Mouse (Mus musculus): ENCODE results near the gene Pusl1. TPM values are rescaled to one million over a fixed set of nuclear protein-coding genes. Genes with fewer than 3 reads are reported as not detected.

The Pusl1 gene
- polyA plus RNA-seq, 1 experiment from 2014 or later: 63.9 TPM

DNA sequence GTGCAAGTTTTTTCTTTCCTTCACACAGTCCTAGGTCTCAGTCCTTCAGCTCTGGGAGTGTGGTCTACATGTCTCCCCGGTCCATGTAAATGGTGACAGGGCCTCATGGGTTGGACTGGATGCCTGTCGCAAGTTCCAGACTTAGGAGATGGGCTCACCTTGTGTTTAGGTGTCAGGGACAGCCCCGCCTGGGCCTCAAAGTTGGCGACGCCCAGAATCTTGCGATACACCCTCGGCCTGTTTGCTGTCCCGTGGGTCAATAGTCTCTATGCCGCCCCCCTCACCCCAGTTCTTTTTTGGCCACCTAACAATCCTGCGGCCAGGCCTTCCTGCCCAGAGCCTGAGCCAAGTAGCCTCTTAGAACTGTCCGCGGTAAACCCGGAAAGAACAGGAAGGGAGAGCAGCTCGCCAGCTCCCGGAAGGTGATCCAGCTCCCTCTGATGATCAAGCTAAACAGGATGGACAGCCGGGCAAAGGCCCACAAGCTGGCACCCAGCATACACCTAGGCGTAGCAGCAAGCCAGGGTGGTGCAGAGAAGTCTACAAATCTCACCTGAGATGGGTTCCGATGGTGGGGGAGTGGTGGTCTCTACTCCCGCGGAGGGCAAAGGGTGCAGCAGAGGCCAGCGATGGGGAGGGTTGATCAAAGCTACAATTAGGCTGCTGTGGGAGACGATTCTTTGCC, 22.8 kb downstream of the Pusl1 start:
- peak; percentile 63 for ATAC-seq
- Histone ChIP-seq H3K27ac (ENCODE audit: low read length) (peak overlapping the region; percentile 25; the same call in 1 of the 2 replicates), H3K4me3 (ENCODE audit: low read depth, low read length) (peak overlapping the region; percentile 81), H3K9ac (ENCODE audit: low read depth, low read length) (peak overlapping the region; percentile 89), H3K27me3 (ENCODE audit: control insufficient read depth, insufficient read depth, low read depth, low read length) (no peaks in the 10 kb centered on the region), H3K4me1 (ENCODE audit: control insufficient read depth, insufficient read depth, low read length) (peaks cover 23% of the 10 kb centered on the region), H3K4me2 (ENCODE audit: low read length) (peak overlapping the region; percentile 89), H3K36me3 (ENCODE audit: control insufficient read depth, insufficient read depth, low read length) (peaks cover 15% of the 10 kb centered on the region; the same call in 1 of the 2 replicates), H3K9me3 (replicated peaks; ENCODE audit: control insufficient read depth, low read length, poor library complexity, severe bottlenecking) (no peaks in the 10 kb centered on the region)
- WGBS: 9% methylated on average over 22 of the region's 22 CpGs

DNA sequence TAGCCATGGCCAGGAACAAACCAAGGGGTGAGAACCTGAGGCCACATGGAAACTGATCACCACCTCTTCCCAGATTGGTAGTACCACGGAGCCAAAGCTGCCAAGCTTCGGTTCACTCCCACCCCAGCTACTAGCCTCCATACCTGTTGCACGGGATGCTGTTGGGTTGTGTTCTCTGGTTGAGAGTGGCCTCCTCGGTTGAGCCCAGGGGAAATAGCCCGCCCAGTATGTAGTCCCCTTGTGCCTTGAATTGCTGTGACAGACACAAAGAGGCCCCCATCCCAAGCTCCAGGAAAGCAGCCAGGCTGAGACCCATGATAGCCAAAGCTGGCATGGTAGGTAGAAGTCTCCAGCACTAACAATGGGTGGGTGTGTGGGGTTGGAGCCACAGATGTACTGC, 28.6 kb downstream of the Pusl1 start, which contains the start of gene Tas1r3:
Tas1r3 (minus strand) TSS at position 362 of the 400 bp plus-strand sequence.
- H3K4me1 ChIP-seq (ENCODE audit: control insufficient read depth, insufficient read depth, low read length): peaks cover under 1% of the 10 kb centered on the region
- no peaks in the 10 kb centered on the region for H3K9me3 ChIP-seq (replicated peaks; ENCODE audit: control insufficient read depth, low read length, poor library complexity, severe bottlenecking)
- no peak within 1 kb of the TSS for H3K4me3 ChIP-seq (ENCODE audit: low read depth, low read length)
- peaks cover 34% of the 10 kb centered on the region for H3K36me3 ChIP-seq (ENCODE audit: control insufficient read depth, insufficient read depth, low read length)
- H3K4me2 ChIP-seq (ENCODE audit: low read length): no peak within 1 kb of the TSS
- 81% methylated on average over 5 of the region's 5 CpGs for WGBS
- H3K27ac ChIP-seq (ENCODE audit: low read length): no peak within 1 kb of the TSS
- no peak for ATAC-seq
- H3K9ac ChIP-seq (ENCODE audit: low read depth, low read length): no peak within 1 kb of the TSS
- no peaks in the 10 kb centered on the region for H3K27me3 ChIP-seq (ENCODE audit: control insufficient read depth, insufficient read depth, low read depth, low read length)

DNA sequence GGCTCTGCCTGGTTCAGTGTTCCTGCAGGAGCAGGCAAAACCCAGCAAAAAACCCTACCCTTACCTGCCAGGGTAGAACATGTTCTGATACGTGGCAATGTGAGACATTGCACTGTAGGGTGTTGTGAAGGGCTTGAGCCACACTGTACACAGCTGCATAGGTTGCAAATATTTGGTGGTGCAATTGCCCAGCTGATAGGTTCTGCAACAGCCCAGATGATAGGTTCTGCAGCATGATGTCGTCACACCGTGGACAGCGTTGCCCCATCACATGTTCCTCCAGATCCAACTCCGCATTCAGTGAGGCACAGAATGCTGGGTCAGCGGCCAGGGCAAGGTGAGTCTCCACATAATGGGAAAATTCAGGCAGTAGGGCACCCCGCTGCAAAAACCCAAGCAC, 29.8 kb downstream of the Pusl1 start:
- Histone ChIP-seq H3K9ac (ENCODE audit: low read depth, low read length) (no peak overlapping the region), H3K9me3 (replicated peaks; ENCODE audit: control insufficient read depth, low read length, poor library complexity, severe bottlenecking) (no peaks in the 10 kb centered on the region), H3K4me3 (ENCODE audit: low read depth, low read length) (no peak overlapping the region), H3K36me3 (ENCODE audit: control insufficient read depth, insufficient read depth, low read length) (peaks cover 37% of the 10 kb centered on the region), H3K27me3 (ENCODE audit: control insufficient read depth, insufficient read depth, low read depth, low read length) (no peaks in the 10 kb centered on the region), H3K4me2 (ENCODE audit: low read length) (no peak overlapping the region), H3K27ac (ENCODE audit: low read length) (no peak overlapping the region), H3K4me1 (ENCODE audit: control insufficient read depth, insufficient read depth, low read length) (no peaks in the 10 kb centered on the region)
- WGBS: 94% methylated on average over 7 of the region's 7 CpGs
- no peak for ATAC-seq

DNA sequence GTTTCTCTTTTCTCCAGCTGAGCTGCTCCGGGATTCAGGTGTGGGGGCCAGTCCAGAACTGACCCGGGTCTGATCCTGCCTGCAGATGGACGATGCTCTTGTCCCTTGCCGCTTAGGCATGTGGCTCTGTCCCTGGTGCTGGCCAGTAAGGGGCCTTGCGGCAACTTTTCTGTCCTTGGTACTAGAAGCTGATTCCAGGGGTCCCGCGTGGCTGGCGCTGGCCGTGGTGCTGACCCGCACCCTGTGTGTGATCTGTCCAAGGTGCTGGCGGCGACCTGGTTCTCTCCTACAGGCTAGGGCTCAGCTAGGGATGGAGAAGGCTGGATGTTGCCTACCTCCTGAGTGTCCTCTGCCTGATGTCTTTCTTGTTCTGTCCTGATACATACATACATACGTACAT, 32.3 kb downstream of the Pusl1 start:
- Histone ChIP-seq H3K4me2 (ENCODE audit: low read length) (no peak overlapping the region), H3K4me1 (ENCODE audit: control insufficient read depth, insufficient read depth, low read length) (no peaks in the 10 kb centered on the region), H3K4me3 (ENCODE audit: low read depth, low read length) (no peak overlapping the region), H3K27me3 (ENCODE audit: control insufficient read depth, insufficient read depth, low read depth, low read length) (no peaks in the 10 kb centered on the region), H3K9me3 (replicated peaks; ENCODE audit: control insufficient read depth, low read length, poor library complexity, severe bottlenecking) (no peaks in the 10 kb centered on the region), H3K27ac (ENCODE audit: low read length) (no peak overlapping the region), H3K9ac (ENCODE audit: low read depth, low read length) (no peak overlapping the region), H3K36me3 (ENCODE audit: control insufficient read depth, insufficient read depth, low read length) (peaks cover 50% of the 10 kb centered on the region)
- no peak for ATAC-seq
- WGBS: 33% methylated on average over 13 of the region's 13 CpGs

- no peak overlapping the region for H3K4me2 ChIP-seq (ENCODE audit: low read length)
- WGBS: 82% methylated on average over 3 of the region's 3 CpGs
- H3K4me3 ChIP-seq (ENCODE audit: low read depth, low read length): no peak overlapping the region
- no peaks in the 10 kb centered on the region for H3K4me1 ChIP-seq (ENCODE audit: control insufficient read depth, insufficient read depth, low read length)
- no peak for ATAC-seq
- H3K27ac ChIP-seq (ENCODE audit: low read length): no peak overlapping the region
- no peaks in the 10 kb centered on the region for H3K27me3 ChIP-seq (ENCODE audit: control insufficient read depth, insufficient read depth, low read depth, low read length)
- peaks cover 50% of the 10 kb centered on the region for H3K36me3 ChIP-seq (ENCODE audit: control insufficient read depth, insufficient read depth, low read length)
- no peaks in the 10 kb centered on the region for H3K9me3 ChIP-seq (replicated peaks; ENCODE audit: control insufficient read depth, low read length, poor library complexity, severe bottlenecking)
- no peak overlapping the region for H3K9ac ChIP-seq (ENCODE audit: low read depth, low read length)
Observed at GRCm38 (mm10) chr4:155856881-155857280, 34.7 kb downstream of the Pusl1 start.

DNA sequence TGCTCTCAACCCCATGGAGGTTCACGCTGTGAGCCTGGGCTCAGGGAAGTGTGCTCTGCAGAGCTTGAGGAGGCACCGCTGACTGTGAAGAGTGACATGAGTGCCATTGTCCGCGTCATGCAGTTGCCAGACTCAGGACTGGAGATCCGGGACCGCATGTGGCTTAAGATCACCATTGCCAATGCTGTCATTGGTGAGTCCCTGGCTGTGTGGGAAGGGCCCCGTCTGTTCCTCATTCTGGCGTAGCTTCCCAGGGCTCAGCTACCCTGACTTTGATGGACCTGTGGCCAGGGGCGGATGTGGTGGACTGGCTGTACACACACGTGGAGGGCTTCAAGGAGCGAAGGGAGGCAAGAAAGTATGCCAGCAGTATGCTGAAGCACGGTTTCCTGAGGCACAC, 35.5 kb downstream of the Pusl1 start:
- Histone ChIP-seq H3K9ac (ENCODE audit: low read depth, low read length) (no peak overlapping the region), H3K36me3 (ENCODE audit: control insufficient read depth, insufficient read depth, low read length) (peaks cover 48% of the 10 kb centered on the region), H3K4me2 (ENCODE audit: low read length) (no peak overlapping the region), H3K4me3 (ENCODE audit: low read depth, low read length) (no peak overlapping the region), H3K27me3 (ENCODE audit: control insufficient read depth, insufficient read depth, low read depth, low read length) (no peaks in the 10 kb centered on the region), H3K27ac (ENCODE audit: low read length) (no peak overlapping the region), H3K4me1 (ENCODE audit: control insufficient read depth, insufficient read depth, low read length) (no peaks in the 10 kb centered on the region), H3K9me3 (replicated peaks; ENCODE audit: control insufficient read depth, low read length, poor library complexity, severe bottlenecking) (no peaks in the 10 kb centered on the region)
- no peak for ATAC-seq
- WGBS: 91% methylated on average over 12 of the region's 12 CpGs

GRCm38 (mm10) chr4:155854991-155855390, 36.6 kb downstream of the Pusl1 start:
- Histone ChIP-seq H3K4me1 (ENCODE audit: control insufficient read depth, insufficient read depth, low read length) (peaks cover 7% of the 10 kb centered on the region), H3K27me3 (ENCODE audit: control insufficient read depth, insufficient read depth, low read depth, low read length) (no peaks in the 10 kb centered on the region), H3K4me2 (ENCODE audit: low read length) (no peak overlapping the region), H3K9ac (ENCODE audit: low read depth, low read length) (no peak overlapping the region), H3K4me3 (ENCODE audit: low read depth, low read length) (no peak overlapping the region), H3K36me3 (ENCODE audit: control insufficient read depth, insufficient read depth, low read length) (peaks cover 43% of the 10 kb centered on the region), H3K27ac (ENCODE audit: low read length) (no peak overlapping the region), H3K9me3 (replicated peaks; ENCODE audit: control insufficient read depth, low read length, poor library complexity, severe bottlenecking) (no peaks in the 10 kb centered on the region)
- 97% methylated on average over 12 of the region's 12 CpGs for WGBS
- ATAC-seq: no peak

GRCm38 (mm10) chr4:155853421-155853820, 38.2 kb downstream of the Pusl1 start:
- Histone ChIP-seq H3K4me2 (ENCODE audit: low read length) (no peak overlapping the region), H3K27ac (ENCODE audit: low read length) (no peak overlapping the region), H3K4me1 (ENCODE audit: control insufficient read depth, insufficient read depth, low read length) (peaks cover 23% of the 10 kb centered on the region), H3K27me3 (ENCODE audit: control insufficient read depth, insufficient read depth, low read depth, low read length) (no peaks in the 10 kb centered on the region), H3K9ac (ENCODE audit: low read depth, low read length) (no peak overlapping the region), H3K4me3 (ENCODE audit: low read depth, low read length) (no peak overlapping the region), H3K9me3 (replicated peaks; ENCODE audit: control insufficient read depth, low read length, poor library complexity, severe bottlenecking) (no peaks in the 10 kb centered on the region), H3K36me3 (ENCODE audit: control insufficient read depth, insufficient read depth, low read length) (peaks cover 28% of the 10 kb centered on the region)
- WGBS: 88% methylated on average over 9 of the region's 9 CpGs
- no peak for ATAC-seq

- WGBS: 91% methylated on average over 2 of the region's 2 CpGs
- Histone ChIP-seq H3K36me3 (ENCODE audit: control insufficient read depth, insufficient read depth, low read length) (peaks cover 23% of the 10 kb centered on the region), H3K4me3 (ENCODE audit: low read depth, low read length) (no peak overlapping the region), H3K27ac (ENCODE audit: low read length) (no peak overlapping the region), H3K9me3 (replicated peaks; ENCODE audit: control insufficient read depth, low read length, poor library complexity, severe bottlenecking) (no peaks in the 10 kb centered on the region), H3K9ac (ENCODE audit: low read depth, low read length) (no peak overlapping the region), H3K27me3 (ENCODE audit: control insufficient read depth, insufficient read depth, low read depth, low read length) (no peaks in the 10 kb centered on the region), H3K4me2 (ENCODE audit: low read length) (no peak overlapping the region), H3K4me1 (ENCODE audit: control insufficient read depth, insufficient read depth, low read length) (peaks cover 28% of the 10 kb centered on the region)
- no peak for ATAC-seq
Observed at GRCm38 (mm10) chr4:155851951-155852411, 39.6 kb downstream of the Pusl1 start.

Data from midbrain, embryonic 16.5 days (tissue).